Mouse (Mus musculus) inflammation-experienced regulatory T-cells, adult 6 months (primary cell): ENCODE measurements around the gene Agt. TPM values are rescaled to one million over a fixed set of nuclear protein-coding genes. Genes with fewer than 3 reads are reported as not detected.

Experiments
- polyA plus RNA-seq, 3 experiments: library from polyadenylated mRNA; unstranded; fragments of 100-300 nt; shearing (Covaris generic); gene quantifications; one replicate each; pipeline ENCODE4 v1.2.1; 2017

The Agt gene
- polyA plus RNA-seq, 3 experiments from 2014 or later: not detected

Other genes starting within 250 kb of the Agt start
- gene Pgbd5, start 130.0 kb downstream of the Agt start, polyA plus RNA-seq: not detected
- 10 to 100 TPM; 41.3 to 44.4 (median 42.9) TPM for gene Cog2, start 48.9 kb downstream of the Agt start, polyA plus RNA-seq
- not detected for gene Capn9, start 6.4 kb upstream of the Agt start, polyA plus RNA-seq
- 1 to 10 TPM in 2 of 3 experiments, under 1 TPM in 1; 0.60 to 1.6 (median 1.6) TPM for gene 2310022B05Rik, start 93.7 kb upstream of the Agt start, polyA plus RNA-seq
- gene Ttc13, start 152.3 kb upstream of the Agt start, polyA plus RNA-seq: 10 to 100 TPM; 26.1 to 40.4 (median 39.4) TPM
- gene Arv1, start 152.4 kb upstream of the Agt start, polyA plus RNA-seq: 10 to 100 TPM; 19.0 to 33.2 (median 27.3) TPM
- gene Fam89a, start 182.1 kb upstream of the Agt start, polyA plus RNA-seq: under 1 TPM in 2 of 3 experiments, not detected in 1; 0.75 to 0.80 TPM
- gene Trim67, start 223.4 kb upstream of the Agt start, polyA plus RNA-seq: not detected